Mouse (Mus musculus): ENCODE data around the gene Kcnh1.

DNA sequence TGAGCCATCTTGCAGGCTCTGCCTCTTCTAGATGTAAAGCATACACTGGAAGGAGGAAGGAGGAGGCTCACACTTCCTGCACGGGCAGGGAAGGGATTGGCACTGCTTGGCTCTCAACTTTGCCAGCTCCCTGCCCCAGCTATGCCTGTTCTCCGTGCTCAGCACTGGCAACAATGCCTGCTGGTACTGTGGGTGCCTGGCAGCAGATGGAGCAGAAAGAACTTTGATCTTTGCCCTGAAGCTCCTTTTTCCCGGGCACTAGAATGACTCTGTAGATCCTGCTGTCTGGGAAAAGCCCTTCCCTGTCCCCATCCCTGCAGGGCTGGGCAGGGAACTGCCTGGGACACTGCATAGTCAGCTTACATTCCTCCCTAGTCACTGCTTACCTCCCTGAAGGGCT is 225.2 kb downstream of the Kcnh1 start:
- no peak for TF ChIP-seq CTCF (IDR thresholded peaks at IDR 0.05; ENCODE audit: low read depth)
- no peak for TF ChIP-seq EP300 (optimal IDR thresholded peaks at IDR 0.05)

All from stomach, postnatal 0 days (tissue).